Mouse (Mus musculus): ENCODE data around the gene Acr. TPM values are rescaled to one million over a fixed set of nuclear protein-coding genes. Genes with fewer than 3 reads are reported as not detected.

Gene Acr
- total RNA-seq, 2 experiments from 2014 or later: 1.9 to 2.8 TPM

GRCm38 (mm10) chr15:89622312-89622958 is 54.3 kb downstream of the Acr start:
- DNase-seq (ENCODE audit: low spot score in 2 of 2): peak in 1 of 2 experiments; percentile 8

DNA sequence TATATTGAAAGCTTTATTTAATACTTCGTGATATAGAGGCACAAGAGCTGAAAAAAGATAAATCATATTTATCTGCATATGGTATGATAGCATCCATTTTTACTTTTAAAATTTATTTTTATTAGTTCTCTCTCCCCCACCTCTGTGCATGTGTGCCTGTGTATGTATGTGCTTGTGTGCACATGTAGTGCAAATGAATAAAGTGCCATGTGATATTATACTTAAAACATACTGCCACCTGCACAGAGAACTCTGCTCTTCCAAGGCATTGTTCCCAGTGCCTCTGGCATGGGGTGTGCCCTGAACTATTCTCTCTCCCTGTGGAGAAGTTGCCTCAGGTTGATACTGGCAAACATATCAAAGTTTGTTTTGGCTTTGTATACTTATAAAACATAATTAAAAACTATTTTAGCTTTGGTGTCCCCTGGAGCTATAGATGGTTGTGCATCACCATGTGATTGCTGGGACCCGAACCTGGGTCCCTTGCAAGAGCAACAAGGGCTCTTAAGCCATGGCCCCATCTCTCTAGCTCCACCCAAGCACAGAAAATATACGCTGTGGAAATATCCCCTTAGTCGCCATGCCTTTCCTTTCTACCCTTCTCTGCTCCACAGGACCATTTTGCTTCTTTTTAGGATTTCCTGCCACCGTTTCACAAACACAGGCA is 55.0 kb downstream of the Acr start:
- DNase-seq (ENCODE audit: low spot score in 2 of 2): no peak

- peak in 1 of 2 experiments; percentile 16 for DNase-seq (ENCODE audit: low spot score in 2 of 2)
These were observed 55.5 kb downstream of the Acr start for GRCm38 (mm10) chr15:89623626-89623959.

Other genes starting within 250 kb of the Acr start
- under 1 TPM in 1 of 2 experiments, not detected in 1; 0.53 TPM for gene Adm2, start 245.6 kb upstream of the Acr start, total RNA-seq (2021)
- 10 to 100 TPM in 1 of 2 experiments, 1 to 10 TPM in 1; 6.0 to 90.1 TPM for gene Miox, start 233.9 kb upstream of the Acr start, total RNA-seq (2021)
- 10 to 100 TPM; 59.3 to 59.5 TPM for gene Lmf2, start 212.7 kb upstream of the Acr start, total RNA-seq (2021)
- 100 to 1,000 TPM; 126 to 133 TPM for gene Ncaph2, start 212.6 kb upstream of the Acr start, total RNA-seq (2021)
- gene Sco2, start 194.5 kb upstream of the Acr start, total RNA-seq (2021): 10 to 100 TPM; 20.2 to 22.5 TPM
- 1 to 10 TPM in 1 of 2 experiments, under 1 TPM in 1; 0.87 to 1.9 TPM for gene Tymp, start 191.3 kb upstream of the Acr start, total RNA-seq (2021)
- gene Odf3b, start 189.0 kb upstream of the Acr start, total RNA-seq (2021): 1 to 10 TPM in 1 of 2 experiments, under 1 TPM in 1; 0.34 to 1.5 TPM
- not detected for gene Klhdc7b, start 183.4 kb upstream of the Acr start, total RNA-seq (2021)
- not detected for gene Syce3, start 157.8 kb upstream of the Acr start, total RNA-seq (2021)
- gene Cpt1b, start 142.5 kb upstream of the Acr start, total RNA-seq (2021): 100 to 1,000 TPM in 1 of 2 experiments, 10 to 100 TPM in 1; 95.7 to 128 TPM
- 1 to 10 TPM; 2.5 to 3.0 TPM for gene C730034F03Rik, start 138.7 kb upstream of the Acr start, total RNA-seq (2021)
- gene Gm44502, start 138.6 kb upstream of the Acr start, total RNA-seq (2021): 1 to 10 TPM in 1 of 2 experiments, under 1 TPM in 1; 0.84 to 1.9 TPM
- 10 to 100 TPM; 87.1 to 87.7 TPM for gene Chkb, start 138.4 kb upstream of the Acr start, total RNA-seq (2021)
- gene Mapk8ip2, start 114.4 kb upstream of the Acr start, total RNA-seq (2021): 10 to 100 TPM; 20.4 to 22.1 TPM
- gene Arsa, start 90.9 kb upstream of the Acr start, total RNA-seq (2021): 10 to 100 TPM; 24.4 to 25.0 TPM
- 10 to 100 TPM; 58.7 to 66.0 TPM for gene Shank3, start 68.7 kb upstream of the Acr start, total RNA-seq (2021)
- gene Rabl2, start 23.6 kb downstream of the Acr start, total RNA-seq (2021): 10 to 100 TPM; 17.3 to 18.3 TPM